Mouse (Mus musculus) thymus, adult 18-20 months (tissue): ENCODE measurements around the gene Fbxo6.

ENCODE experiments used
- DNase-seq, 2 experiments: peaks; one replicate each; pipeline ENCODE4 v3.0.0; 2022; ENCODE audit warnings: mixed read lengths in 2 of 2

The Fbxo6 gene

DNA sequence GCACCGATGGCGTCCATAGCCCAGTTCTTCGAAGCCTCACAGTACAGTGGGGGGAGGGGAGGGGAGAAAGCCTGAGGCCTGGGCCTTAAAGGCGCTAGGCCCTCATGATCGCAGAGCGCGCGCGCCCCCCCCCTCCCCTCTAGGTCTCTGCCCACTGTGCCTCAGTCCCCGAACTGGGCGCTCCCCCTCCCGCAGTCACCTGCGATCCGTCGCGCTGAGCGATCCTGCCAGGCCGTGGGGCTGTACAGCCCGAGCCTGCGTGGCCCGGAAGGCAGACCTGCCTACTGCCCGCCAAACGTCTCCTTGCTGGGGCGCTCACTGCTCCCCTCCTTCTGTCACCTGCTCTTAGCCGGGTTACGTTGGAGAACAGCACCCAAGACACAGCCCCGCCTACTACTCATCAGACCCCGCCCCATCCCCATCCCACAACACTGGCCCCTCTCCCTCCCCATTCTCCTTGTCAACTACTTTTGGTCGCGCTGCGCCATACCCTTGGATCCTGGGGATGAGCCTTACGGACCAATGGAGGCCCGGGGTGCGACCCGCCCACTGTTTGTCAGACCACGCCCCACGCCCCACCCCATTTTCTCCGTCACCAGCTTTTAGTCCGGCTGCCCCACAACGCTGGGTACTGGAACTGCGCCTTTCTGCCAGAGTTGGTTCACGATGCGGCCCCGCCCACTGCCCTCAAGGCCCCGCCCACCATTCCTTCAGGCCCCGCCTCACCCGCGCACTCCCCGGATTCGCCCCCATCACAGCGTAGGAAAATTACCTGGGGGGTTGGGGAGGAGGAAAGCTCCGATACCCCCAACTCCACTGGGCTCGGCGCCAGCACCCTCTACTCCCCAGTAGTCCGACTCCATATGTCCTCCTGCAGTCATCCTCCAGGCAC lies 7.8 kb upstream of the Fbxo6 start:
- DNase-seq, result peak; percentile 78 to 85

GRCm38 (mm10) chr4:148158436-148159348 lies 6.8 kb upstream of the Fbxo6 start:
- DNase-seq, result no peak

DNA sequence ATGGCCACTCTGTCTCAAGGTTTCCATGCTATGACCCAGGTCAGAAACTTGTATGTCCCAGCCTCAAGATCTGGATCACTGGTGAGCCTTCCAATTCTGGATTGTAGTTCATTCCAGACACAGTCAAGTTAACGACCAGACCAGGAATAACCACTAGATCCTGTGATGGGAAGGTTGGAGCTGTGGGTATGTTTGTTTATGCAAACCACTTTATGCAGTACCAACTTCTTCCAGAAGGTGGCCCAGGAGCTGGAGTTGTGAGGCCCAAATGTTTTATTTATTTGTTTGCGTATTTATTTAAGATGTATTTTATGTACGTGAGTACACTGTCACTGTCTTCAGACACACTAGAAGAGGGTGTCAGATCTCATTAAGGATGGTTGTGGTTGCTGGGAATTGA lies 3.0 kb upstream of the Fbxo6 start:
- DNase-seq, result no peak

GRCm38 (mm10) chr4:148154006-148154405 lies 2.1 kb upstream of the Fbxo6 start:
- DNase-seq, result no peak

DNA sequence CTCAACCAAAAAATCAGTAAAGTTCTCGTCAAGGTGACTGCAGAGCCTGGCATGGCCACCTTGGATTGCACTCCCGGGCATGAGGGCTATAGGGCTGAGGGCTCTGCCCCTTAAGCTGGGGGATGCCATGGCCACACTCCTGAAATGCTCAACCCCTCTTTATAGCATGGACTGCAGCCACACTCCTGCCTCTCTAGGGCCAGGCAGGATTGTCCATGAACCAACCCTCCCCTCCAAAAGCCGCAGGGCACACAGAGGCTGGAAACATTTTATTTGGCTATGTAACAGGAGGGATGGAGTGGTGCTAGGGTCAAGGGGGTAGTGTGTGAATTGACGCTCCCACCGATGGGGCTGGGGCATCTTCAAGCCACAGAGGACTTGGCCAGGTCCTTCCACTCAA lies 607 bp upstream of the Fbxo6 start:
- no peak for DNase-seq

- no peak for DNase-seq
Observed at GRCm38 (mm10) chr4:148150953-148151266, 1.0 kb downstream of the Fbxo6 start.

GRCm38 (mm10) chr4:148150242-148150641 lies 1.7 kb downstream of the Fbxo6 start:
- DNase-seq, result no peak

- DNase-seq, result no peak
Observed at GRCm38 (mm10) chr4:148149540-148149939, 2.4 kb downstream of the Fbxo6 start.

GRCm38 (mm10) chr4:148147714-148148113 lies 4.2 kb downstream of the Fbxo6 start:
- no peak for DNase-seq

DNA sequence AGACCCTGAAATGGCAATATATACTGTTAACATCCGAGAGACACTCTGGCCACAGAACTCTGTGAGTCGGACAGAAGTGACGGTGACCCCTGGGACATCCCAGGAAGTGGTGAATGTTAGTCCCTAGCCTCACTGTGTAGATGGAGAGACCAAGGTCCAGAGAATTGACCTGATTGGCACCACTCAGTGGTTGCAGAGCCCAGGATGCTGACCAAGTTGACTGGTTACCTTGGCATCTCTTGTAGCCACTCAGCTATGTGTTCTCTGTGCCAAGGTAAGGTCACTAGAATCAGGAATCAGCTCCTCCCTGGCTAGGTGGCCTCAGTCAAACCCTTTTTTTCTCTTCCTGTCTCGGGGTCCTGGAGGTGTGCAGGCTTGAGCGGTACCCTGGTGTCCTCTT lies 8.2 kb downstream of the Fbxo6 start:
- no peak for DNase-seq

GRCm38 (mm10) chr4:148140098-148141011 lies 11.6 kb downstream of the Fbxo6 start:
- DNase-seq, result peak; percentile 89 to 92

GRCm38 (mm10) chr4:148139767-148140097 lies 12.2 kb downstream of the Fbxo6 start:
- no peak for DNase-seq

GRCm38 (mm10) chr4:148137503-148137902 lies 14.4 kb downstream of the Fbxo6 start:
- DNase-seq, result no peak

DNA sequence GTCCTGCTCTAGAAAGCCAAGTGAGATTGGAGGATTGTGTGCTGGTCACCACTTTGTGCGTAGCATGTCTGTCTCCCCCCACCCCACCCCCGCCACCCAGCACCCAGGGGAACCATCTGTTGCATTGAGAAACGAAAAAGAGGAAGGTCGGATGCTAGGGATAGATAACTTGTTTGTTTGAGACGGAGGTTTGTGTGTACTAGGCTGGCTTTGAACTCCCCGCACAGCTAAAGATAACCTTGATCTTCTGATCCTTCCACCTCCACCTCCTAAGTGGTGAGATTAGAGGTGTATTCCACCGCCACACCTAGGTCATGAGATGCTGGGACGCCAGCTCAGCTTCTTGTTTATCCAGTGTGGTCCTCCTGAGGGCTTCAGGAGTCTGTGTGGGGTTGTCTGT lies 17.0 kb downstream of the Fbxo6 start:
- DNase-seq, result no peak

DNA sequence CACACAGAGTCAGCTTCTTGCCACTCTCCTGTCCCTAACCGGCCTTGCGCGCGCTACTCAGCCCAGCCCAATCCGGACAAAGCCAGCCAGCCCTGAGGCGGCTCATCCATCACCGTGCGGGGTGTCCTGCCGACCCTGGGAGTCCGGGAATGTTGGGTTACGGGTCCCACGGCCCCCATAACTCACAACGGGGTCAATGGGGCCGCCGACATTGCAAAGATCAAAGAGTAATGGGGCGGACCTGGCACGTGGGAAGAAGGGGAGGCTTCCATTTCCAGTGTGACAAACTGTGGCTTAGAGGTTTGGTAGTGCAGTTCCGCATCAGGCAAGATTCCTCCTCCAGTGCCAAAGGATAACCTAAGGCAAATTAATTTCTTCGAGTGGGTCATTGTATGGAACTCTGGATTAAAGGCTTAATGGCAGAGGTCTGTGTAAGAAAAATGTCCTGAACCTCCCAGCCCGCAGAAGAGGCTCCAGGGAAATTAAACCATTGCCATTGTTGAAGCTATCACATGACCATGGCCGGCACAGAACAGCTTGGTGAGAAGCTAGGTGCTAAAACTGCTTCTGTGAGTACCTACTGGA lies 20.4 kb downstream of the Fbxo6 start:
- DNase-seq, result no peak

DNA sequence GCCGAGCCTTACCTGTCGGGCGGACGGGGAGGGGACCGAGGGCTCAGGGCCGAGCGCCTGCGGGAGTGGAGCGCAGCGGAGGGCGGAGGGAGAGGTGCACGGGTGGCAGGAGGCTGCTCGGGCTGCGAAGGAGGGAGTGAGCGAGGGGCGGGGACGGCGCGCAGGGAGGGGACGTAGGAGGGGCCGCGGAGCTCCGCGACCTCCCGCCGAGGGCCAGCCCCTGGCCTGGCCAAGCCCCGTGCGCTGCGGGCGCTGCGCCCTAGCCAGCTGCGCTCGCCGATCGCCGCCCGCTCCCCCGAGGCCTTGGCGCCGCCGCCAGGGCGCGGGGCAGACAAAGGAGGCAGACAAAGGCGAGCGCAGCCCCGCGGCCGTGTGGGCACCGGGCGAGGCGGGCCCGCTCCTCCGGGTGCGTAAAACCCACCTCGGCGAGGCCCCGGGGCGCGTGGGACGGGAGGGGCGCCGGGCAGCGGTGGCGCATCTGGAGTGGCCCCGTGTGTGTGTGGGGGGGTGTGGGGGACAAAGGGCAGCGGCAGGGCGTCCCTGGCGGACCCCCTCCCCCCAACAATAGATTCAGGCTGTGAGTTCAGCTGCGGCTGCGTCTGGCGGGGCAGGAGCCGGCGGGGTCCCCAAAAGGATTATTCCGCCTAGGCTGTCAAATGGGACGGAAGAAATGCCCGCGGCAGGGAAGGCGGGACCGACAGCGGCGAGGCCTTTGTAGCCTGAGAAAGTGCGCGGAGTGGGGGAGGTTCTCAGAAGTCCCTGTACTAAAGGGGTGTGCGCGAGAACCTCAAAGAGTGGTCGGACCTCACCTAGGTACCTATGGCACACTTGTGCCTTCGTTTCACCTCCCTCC lies 21.2 kb downstream of the Fbxo6 start, which contains the start of gene Draxin:
TSS of gene Draxin (minus strand) at position 138 of the 853 bp plus-strand sequence.
- no peak for DNase-seq

- DNase-seq, result no peak
Observed at GRCm38 (mm10) chr4:148130133-148130532, 21.8 kb downstream of the Fbxo6 start, which contains the start of gene Mad2l2. Gene Mad2l2, plus strand, starts transcription at chr4:148130384.

DNA sequence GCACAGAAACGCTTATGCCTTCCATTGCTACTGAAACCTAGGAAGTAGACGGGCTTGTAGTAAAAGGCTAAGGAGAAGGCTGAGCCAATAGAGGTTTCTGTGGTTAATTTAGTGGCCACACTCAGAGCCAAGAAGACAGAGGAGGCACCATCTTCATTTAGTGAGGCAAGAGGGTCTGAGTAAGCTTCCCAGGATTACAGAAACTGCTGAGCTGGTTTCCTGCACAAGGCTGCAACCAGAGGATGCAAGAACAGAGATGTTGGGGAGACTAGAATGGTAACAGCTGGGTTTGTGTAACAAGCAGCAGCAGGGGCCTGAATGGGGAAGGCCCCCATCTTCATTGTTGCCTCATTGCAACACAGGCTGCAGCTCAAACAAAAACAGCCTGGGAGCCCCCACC lies 23.3 kb downstream of the Fbxo6 start:
- no peak for DNase-seq

DNA sequence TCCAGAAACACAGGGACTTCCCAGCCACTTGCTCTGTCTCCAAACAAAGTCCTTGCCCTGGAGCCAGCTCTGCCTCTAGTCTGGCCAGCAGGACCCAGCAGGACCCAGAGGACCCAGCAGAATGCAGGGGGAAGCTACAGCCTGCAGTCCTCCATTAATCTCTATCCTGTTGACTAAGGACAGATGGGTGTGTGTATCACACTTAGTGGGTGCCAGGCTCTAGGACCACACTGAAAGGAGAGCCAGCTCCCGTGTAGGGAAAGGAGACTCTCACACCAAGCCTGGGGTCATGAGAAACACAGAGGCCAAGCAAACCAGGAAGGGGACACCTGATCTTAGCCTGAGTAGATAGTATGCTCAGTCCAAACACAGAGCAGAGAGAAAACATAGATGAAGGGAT lies 23.7 kb downstream of the Fbxo6 start:
- DNase-seq, result no peak

DNA sequence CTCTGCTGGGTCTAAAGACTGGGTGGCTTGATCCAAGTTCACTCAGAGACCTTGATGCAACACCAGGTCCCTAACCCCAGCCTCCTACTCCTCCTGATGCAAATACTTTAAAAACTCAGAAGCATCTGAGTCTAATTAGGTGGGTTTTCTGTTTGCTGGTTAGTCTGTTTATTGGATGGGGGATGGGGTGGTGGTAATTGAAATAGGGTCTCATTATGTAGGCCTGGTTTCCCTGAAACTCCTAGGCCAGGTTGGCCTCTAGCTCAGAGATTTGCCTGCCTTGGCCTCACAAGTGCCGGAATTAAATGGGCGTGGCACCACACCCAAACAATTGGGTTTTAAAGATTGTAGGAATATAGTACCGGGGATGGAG lies 29.3 kb downstream of the Fbxo6 start:
- DNase-seq, result no peak

GRCm38 (mm10) chr4:148121982-148122693 lies 29.8 kb downstream of the Fbxo6 start:
- no peak for DNase-seq
